Mouse (Mus musculus) forebrain, embryonic 14.5 days (tissue): ENCODE data around the gene C2cd2l. TPM values are rescaled to one million over a fixed set of nuclear protein-coding genes. Genes with fewer than 3 reads are reported as not detected.
"Not testable (repeated sequence)": the region's sequence is repeated elsewhere in the genome, so short reads cannot be mapped to it uniquely, and the experiment has no call there.

ENCODE experiments used
- ATAC-seq: fragments of 200-750 bp; cut with Nextera tagmentation; 2 replicates; pipeline ENCODE4 v1.8.0; 2017; ENCODE audit warnings: mild to moderate bottlenecking, moderate library complexity
- DNase-seq: peaks from one replicate; pipeline ENCODE4 v3.0.0-alpha.2; 2015; ENCODE audit warnings: low spot score
- H3K27ac ChIP-seq: fragments of 300-500 bp; sonication (generic); 2 replicates; pipeline ENCODE4 v1.5.1; 2014; ENCODE audit warnings: low read depth, mild to moderate bottlenecking, control low read depth, low read length, moderate library complexity
- H3K27me3 ChIP-seq: fragments of 300-500 bp; sonication (generic); replicated peaks from 2 replicates; pipeline ENCODE4 v1.6.1; 2014; ENCODE audit warnings: low read length, control low read depth, mixed read lengths; ENCODE audit not compliant: control insufficient read depth, insufficient read depth
- H3K36me3 ChIP-seq: fragments of 300-500 bp; sonication (generic); 2 replicates; pipeline ENCODE4 v1.6.1; 2014; ENCODE audit warnings: low read length, control low read depth; ENCODE audit not compliant: control insufficient read depth, insufficient read depth
- H3K4me1 ChIP-seq: fragments of 300-500 bp; sonication (generic); 2 replicates; pipeline ENCODE4 v1.6.1; 2014; ENCODE audit warnings: antibody characterized with exemption, low read length, control low read depth; ENCODE audit not compliant: control insufficient read depth, insufficient read depth
- H3K4me2 ChIP-seq: fragments of 300-500 bp; sonication (generic); 2 replicates; pipeline ENCODE4 v1.6.1; 2014; ENCODE audit warnings: mild to moderate bottlenecking, control low read depth, low read length
- H3K4me3 ChIP-seq: fragments of 300-500 bp; sonication (generic); 2 replicates; pipeline ENCODE4 v1.5.1; 2014; ENCODE audit warnings: low read depth, low read length, control low read depth
- H3K9ac ChIP-seq: fragments of 300-500 bp; sonication (generic); 2 replicates; pipeline ENCODE4 v1.6.1; 2014; ENCODE audit warnings: mild to moderate bottlenecking, low read length, control low read depth, moderate library complexity
- H3K9me3 ChIP-seq: fragments of 300-500 bp; sonication (generic); replicated peaks from 2 replicates; pipeline ENCODE4 v1.6.1; 2016; ENCODE audit warnings: low read length, control low read depth, mixed read lengths; ENCODE audit not compliant: control insufficient read depth
- WGBS: fragments of 180-500 bp; shearing (Covaris S2); extraction: QIAGEN DNeasy Blood & Tissue Kit; methylation state at CpG from one replicate; pipeline ENCODE4 v1.1.7; 2014; 5-methylcytosine and 5-hydroxymethylcytosine counted together
- polyA plus RNA-seq: library from polyadenylated mRNA; unstranded; fragments of >200 nt; fragmentation: Nextera tagmentation; extraction: Ambion mirVana; gene quantifications from 2 replicates; pipeline ENCODE4 v1.2.1, GENCODE M21; 2014

Gene C2cd2l
- polyA plus RNA-seq, result 16.3 and 22.2 TPM in 2 replicates

- under 1% methylated on average over 66 of the region's 67 CpGs for WGBS
- peak; percentile 99 for DNase-seq
Observed at GRCm38 (mm10) chr9:44319887-44320798, at the start of gene C2cd2l. TSS of gene C2cd2l (minus strand) at chr9:44320285.

DNA sequence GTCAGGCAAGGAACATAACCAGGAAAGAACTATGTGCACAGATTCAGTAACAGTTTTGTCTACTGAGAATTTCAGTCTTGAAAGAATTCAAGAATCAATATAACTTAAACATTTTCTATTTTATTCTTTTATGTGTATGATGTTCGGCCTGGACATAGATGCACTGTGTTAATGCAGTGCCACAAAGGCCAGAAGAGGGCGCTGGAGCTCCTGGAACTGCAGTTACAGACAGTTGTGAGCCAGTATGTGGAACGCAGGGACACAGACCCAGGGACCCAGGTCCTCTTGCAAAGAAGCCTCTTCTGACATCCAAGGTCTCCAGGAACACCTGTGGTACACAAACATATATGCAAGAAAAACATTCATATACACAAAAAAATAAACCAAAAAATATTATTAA lies 44.4 kb upstream of the C2cd2l start:
- Histone ChIP-seq H3K9me3 (no peaks in the 10 kb centered on the region), H3K9ac (no peak overlapping the region), H3K4me1 (peaks cover 7% of the 10 kb centered on the region), H3K27me3 (no peaks in the 10 kb centered on the region), H3K4me3 (no peak overlapping the region), H3K4me2 (no peak overlapping the region), H3K27ac (no peak overlapping the region), H3K36me3 (peaks cover 2% of the 10 kb centered on the region; the same call in 1 of the 2 replicates)
- DNase-seq, result no peak
- 60% methylated on average over 3 of the region's 3 CpGs for WGBS
- ATAC-seq, result no peak

More at GRCm38 (mm10) chr9:44319887-44320798, at the start of gene C2cd2l:
- Histone ChIP-seq H3K4me2 (peak within 1 kb of the TSS; percentile 86), H3K9ac (peak within 1 kb of the TSS; percentile 93), H3K27ac (peak within 1 kb of the TSS; percentile 74), H3K36me3 (peaks cover 19% of the 10 kb centered on the region), H3K27me3 (no peaks in the 10 kb centered on the region), H3K4me3 (peak within 1 kb of the TSS; percentile 92), H3K9me3 (no peaks in the 10 kb centered on the region), H3K4me1 (peaks cover 22% of the 10 kb centered on the region)
- peak; percentile 99 for ATAC-seq

DNA sequence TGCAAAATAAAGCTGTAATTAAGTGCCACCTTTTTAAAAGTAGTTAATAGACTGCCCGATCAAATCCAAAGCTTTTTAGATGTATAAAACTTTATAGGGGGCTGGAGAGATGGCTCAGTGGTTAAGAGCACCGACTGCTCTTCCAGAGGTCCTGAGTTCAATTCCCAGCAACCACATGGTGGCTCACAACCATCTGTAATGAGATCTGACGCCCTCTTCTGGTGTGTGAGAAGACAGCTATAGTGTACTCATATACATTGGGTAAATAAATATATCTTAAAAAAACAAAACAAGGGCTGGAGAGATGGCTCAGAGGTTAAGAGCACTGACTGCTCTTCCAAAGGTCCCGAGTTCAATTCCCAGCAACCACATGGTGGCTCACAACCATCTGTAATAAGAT lies 41.8 kb upstream of the C2cd2l start:
- not testable (repeated sequence) for H3K27me3 ChIP-seq, H3K9me3 ChIP-seq, DNase-seq, H3K27ac ChIP-seq, H3K4me1 ChIP-seq
- ATAC-seq, result peak; percentile 38
- peaks cover 24% of the 10 kb centered on the region for H3K36me3 ChIP-seq
- WGBS, result 41% methylated on average over 4 of the region's 4 CpGs
- H3K4me2 ChIP-seq, result peak overlapping the region; percentile 83
- H3K4me3 ChIP-seq, result peak overlapping the region; percentile 86
- H3K9ac ChIP-seq, result peak overlapping the region; percentile 84; the same call in 1 of the 2 replicates

GRCm38 (mm10) chr9:44361190-44361917 lies 41.3 kb upstream of the C2cd2l start, which contains the start of gene Vps11:
TSS of gene Vps11 (minus strand) at chr9:44361670.
- Histone ChIP-seq H3K27me3 (no peaks in the 10 kb centered on the region), H3K36me3 (peaks cover 29% of the 10 kb centered on the region), H3K9me3 (no peaks in the 10 kb centered on the region), H3K4me3 (peak within 1 kb of the TSS; percentile 86), H3K4me2 (peak within 1 kb of the TSS; percentile 83), H3K27ac (peak within 1 kb of the TSS; percentile 58), H3K9ac (peak within 1 kb of the TSS; percentile 84), H3K4me1 (peaks cover 7% of the 10 kb centered on the region)
- DNase-seq (peak; percentile 98), ATAC-seq (peak; percentile 94)
- WGBS, result under 1% methylated on average over 44 of the region's 44 CpGs

DNA sequence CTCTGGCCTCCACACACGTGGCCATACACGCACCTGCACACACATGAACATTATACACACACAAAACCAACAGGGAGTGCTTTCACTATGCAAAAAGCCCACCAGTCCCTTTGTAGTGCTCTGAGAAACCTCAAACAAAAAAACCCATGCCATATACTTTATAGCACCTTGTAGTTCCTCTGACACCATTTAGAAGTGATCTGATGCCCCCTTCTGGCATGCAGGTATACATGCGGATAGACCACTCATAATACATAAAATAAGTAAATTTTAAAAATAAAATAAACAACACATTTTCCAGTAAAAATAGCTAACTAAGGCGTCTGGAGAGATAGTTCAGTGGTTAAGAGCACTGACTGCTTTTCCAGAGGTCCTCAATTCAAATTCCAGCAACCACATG lies 37.1 kb upstream of the C2cd2l start:
- Histone ChIP-seq H3K4me2 (no peak overlapping the region), H3K4me3 (no peak overlapping the region), H3K4me1 (peaks cover 7% of the 10 kb centered on the region), H3K27ac (no peak overlapping the region), H3K9ac (no peak overlapping the region), H3K27me3 (no peaks in the 10 kb centered on the region), H3K36me3 (peaks cover 71% of the 10 kb centered on the region), H3K9me3 (no peaks in the 10 kb centered on the region)
- WGBS, result 68% methylated on average over 4 of the region's 4 CpGs
- peak; percentile 73 for DNase-seq
- no peak for ATAC-seq

DNA sequence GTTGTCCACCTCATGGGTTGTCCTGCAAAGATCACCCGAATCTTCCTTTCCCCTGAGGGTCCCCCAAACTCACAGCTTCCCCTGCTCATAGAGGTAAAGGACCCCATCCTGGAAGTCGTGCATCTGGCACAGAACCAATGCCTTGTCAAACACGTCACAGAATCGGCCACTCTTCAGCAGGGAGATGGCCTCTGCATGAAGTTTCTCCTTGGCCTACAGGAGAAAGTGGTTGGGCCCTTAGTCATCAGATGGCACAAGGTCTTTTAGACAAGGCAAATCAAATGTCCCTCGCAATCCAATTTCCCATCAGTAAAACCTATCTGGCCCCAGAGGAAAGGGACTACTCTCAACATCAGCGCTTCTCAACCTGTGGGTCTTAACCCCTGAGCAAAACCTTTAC lies 33.1 kb upstream of the C2cd2l start:
- DNase-seq, result no peak
- Histone ChIP-seq H3K27me3 (no peaks in the 10 kb centered on the region), H3K4me2 (no peak overlapping the region), H3K4me1 (no peaks in the 10 kb centered on the region), H3K36me3 (peaks cover 94% of the 10 kb centered on the region), H3K9ac (no peak overlapping the region), H3K9me3 (no peaks in the 10 kb centered on the region), H3K27ac (no peak overlapping the region), H3K4me3 (no peak overlapping the region)
- no peak for ATAC-seq
- WGBS, result 94% methylated on average over 6 of the region's 6 CpGs

- H3K9me3 ChIP-seq, result no peaks in the 10 kb centered on the region
- H3K9ac ChIP-seq, result no peak overlapping the region
- H3K4me1 ChIP-seq, result no peaks in the 10 kb centered on the region
- no peak overlapping the region for H3K4me3 ChIP-seq
- H3K27ac ChIP-seq, result no peak overlapping the region
- ATAC-seq (no peak), DNase-seq (no peak)
- peaks cover 96% of the 10 kb centered on the region for H3K36me3 ChIP-seq
- H3K27me3 ChIP-seq, result no peaks in the 10 kb centered on the region
- H3K4me2 ChIP-seq, result no peak overlapping the region
- WGBS, result 91% methylated on average over 10 of the region's 10 CpGs
Observed at GRCm38 (mm10) chr9:44352337-44352736, 32.3 kb upstream of the C2cd2l start.

DNA sequence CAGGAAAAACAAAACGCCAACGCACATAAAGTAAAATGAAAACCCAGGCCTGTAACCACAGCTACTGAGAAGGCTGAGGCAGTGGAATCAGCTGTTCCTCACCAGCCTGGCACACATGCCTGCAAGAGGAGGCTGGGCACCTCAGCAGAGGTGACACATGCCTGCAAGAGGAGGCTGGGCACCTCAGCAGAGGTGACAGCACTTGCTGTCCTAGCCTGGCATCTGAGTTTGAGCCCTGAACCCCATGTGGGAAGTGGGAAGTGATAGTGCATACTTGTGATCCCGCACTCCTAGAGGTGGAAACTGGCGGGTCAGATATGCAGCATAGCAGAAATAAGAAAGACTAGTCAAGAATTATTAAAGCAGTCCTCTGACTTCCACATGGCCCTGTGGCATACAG lies 31.3 kb upstream of the C2cd2l start:
- H3K9ac ChIP-seq, result no peak overlapping the region
- H3K27ac ChIP-seq, result no peak overlapping the region
- no peak overlapping the region for H3K4me3 ChIP-seq
- no peaks in the 10 kb centered on the region for H3K9me3 ChIP-seq
- no peaks in the 10 kb centered on the region for H3K4me1 ChIP-seq
- DNase-seq (no peak), ATAC-seq (no peak)
- 94% methylated on average over 4 of the region's 4 CpGs for WGBS
- no peaks in the 10 kb centered on the region for H3K27me3 ChIP-seq
- H3K36me3 ChIP-seq, result peaks cover 96% of the 10 kb centered on the region
- no peak overlapping the region for H3K4me2 ChIP-seq
